Mouse (Mus musculus) brain, embryonic 14.5 days (tissue): Measurements from ENCODE around the gene Gm8281. TPM values are rescaled to one million over a fixed set of nuclear protein-coding genes. Genes with fewer than 3 reads are reported as not detected.
"Not testable (repeated sequence)": the region's sequence is repeated elsewhere in the genome, so short reads cannot be mapped to it uniquely, and the experiment has no call there.

Experiments used
- DNase-seq: peaks from one replicate; pipeline ENCODE4 v3.0.0-alpha.2; 2011; ENCODE audit warnings: low read depth
- polyA plus RNA-seq: library from polyadenylated mRNA; depleted of rRNA; stranded (reverse); fragments of >200 nt; gene quantifications from 2 replicates; pipeline ENCODE4 v1.2.3, GENCODE M21; 2012; rRNA removed

Gene Gm8281
- polyA plus RNA-seq, result 15.0 and 16.6 TPM in 2 replicates

- DNase-seq, result peak; percentile 48
Measured at GRCm38 (mm10) chr14:5070611-5071490, at the start of gene Gm8281. TSS of gene Gm8281 (plus strand) at chr14:5071040.

- DNase-seq, result not testable (repeated sequence)
Measured at GRCm38 (mm10) chr14:5050329-5050728, 20.5 kb upstream of the Gm8281 start, which contains the start of gene 4930555G01Rik. TSS of gene 4930555G01Rik (plus strand) at chr14:5050629.

- DNase-seq, result not testable (repeated sequence)
Measured at GRCm38 (mm10) chr14:5131219-5131618, 60.4 kb downstream of the Gm8281 start, which contains the start of gene Gm8279. TSS of gene Gm8279 (plus strand) at chr14:5131519.

Other genes starting within 250 kb of the Gm8281 start
- gene Gm3269, start 232.9 kb upstream of the Gm8281 start, polyA plus RNA-seq, result not detected in 2 replicates
- gene Gm3264, start 215.5 kb upstream of the Gm8281 start, polyA plus RNA-seq, result 1.2 and 2.3 TPM in 2 replicates
- 0.23 and 0.49 TPM in 2 replicates for gene Gm3278, start 178.6 kb upstream of the Gm8281 start, polyA plus RNA-seq
- not detected in 2 replicates for gene Gm8297, start 87.1 kb upstream of the Gm8281 start, polyA plus RNA-seq
- not detected in 2 replicates for gene Gm3298, start 55.1 kb upstream of the Gm8281 start, polyA plus RNA-seq
- not detected in 2 replicates for gene 4930555G01Rik, start 20.4 kb upstream of the Gm8281 start, polyA plus RNA-seq
- gene Gm8279, start 60.5 kb downstream of the Gm8281 start, polyA plus RNA-seq, result not detected in 2 replicates
- not detected in 2 replicates for gene Gm3317, start 93.5 kb downstream of the Gm8281 start, polyA plus RNA-seq
- not detected in 2 replicates for gene Gm8271, start 114.8 kb downstream of the Gm8281 start, polyA plus RNA-seq
- not detected in 2 replicates for gene Gm3526, start 189.5 kb downstream of the Gm8281 start, polyA plus RNA-seq